Mouse (Mus musculus) colon, adult 2 months (tissue): ENCODE measurements around the gene Dnah5. TPM values are rescaled to one million over a fixed set of nuclear protein-coding genes. Genes with fewer than 3 reads are reported as not detected.

ENCODE experiments used
- polyA plus RNA-seq: library from polyadenylated mRNA; depleted of rRNA; stranded (reverse); fragments of >200 nt; gene quantifications from 2 replicates; pipeline ENCODE4 v1.2.3, GENCODE M21; 2012; rRNA removed

The Dnah5 gene
- polyA plus RNA-seq, result 0.21 and 0.22 TPM in 2 replicates

DNA sequence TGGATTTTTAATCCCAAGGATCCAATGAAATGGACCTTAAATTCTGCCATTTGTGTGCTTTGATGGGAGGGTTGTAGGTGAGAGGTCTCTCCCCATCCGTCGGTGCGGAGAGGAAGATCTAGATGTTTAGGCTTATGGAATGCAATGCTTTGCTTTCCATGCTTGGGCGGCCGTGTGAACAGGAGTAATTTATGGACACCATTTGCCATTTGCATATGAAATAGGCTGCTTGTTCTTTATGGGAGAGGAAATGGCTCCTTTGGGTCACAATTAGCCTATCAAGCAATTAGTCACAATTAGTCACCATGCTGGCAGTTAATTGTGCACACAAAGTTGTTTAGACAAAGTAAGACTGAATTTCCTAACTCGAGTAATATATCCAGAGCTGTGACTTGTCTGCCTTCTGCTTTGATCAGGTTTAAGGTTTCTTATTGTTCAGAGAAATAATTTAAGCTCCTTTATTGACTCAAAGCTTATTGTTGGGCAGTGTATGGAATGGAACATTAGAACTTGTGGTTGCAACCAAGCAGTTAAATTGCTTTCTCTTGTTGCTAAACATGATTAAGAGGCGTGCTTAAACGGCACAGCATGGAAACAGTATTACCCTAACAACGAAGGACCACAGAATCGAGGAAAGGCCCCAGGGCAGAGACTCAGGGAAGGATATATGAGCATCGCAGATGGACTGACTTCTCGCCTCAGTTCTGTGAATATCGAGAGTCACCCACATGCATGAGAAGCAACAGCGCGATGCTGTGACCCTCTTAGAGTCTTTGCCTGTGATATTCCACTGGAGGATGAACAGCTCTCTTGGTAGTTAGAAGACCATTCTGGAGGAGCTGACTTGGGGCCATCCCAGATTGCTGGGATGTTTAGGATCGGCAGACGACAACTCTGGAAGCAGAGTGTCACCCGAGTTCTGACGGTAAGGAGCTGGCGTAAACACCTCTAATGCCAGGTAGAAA lies at the start of gene Dnah5:
Gene Dnah5 (plus strand): TSS at position 642 of the 965 bp plus-strand sequence.

Other genes starting within 250 kb of the Dnah5 start
- gene Trio, start 177.9 kb upstream of the Dnah5 start, polyA plus RNA-seq, result 40.5 and 48.2 TPM in 2 replicates